ENCODE assay signal across 7 mouse cellular contexts in genomic region chr8:41573027-41573885, GRCm38 (mm10).
DNase-seq lines count a peak whose midpoint lies in the region; ATAC-seq and TF ChIP-seq lines count a peak whose summit lies in the region.

No protein-coding gene starts in this region.

- no peaks in the 10 kb centered on the region for H3K36me3 ChIP-seq in forebrain, embryonic 12.5 days (replicated peaks)
- no peaks in the 10 kb centered on the region for H3K36me3 ChIP-seq in hindbrain, postnatal 0 days (ENCODE audit: insufficient read depth, low read length)
- no peaks in the 10 kb centered on the region for H3K36me3 ChIP-seq in midbrain, embryonic 10.5 days
- no peaks in the 10 kb centered on the region for H3K36me3 ChIP-seq in splenic B cell, adult 2 months (ENCODE audit: control insufficient read depth, insufficient read depth, low read length, poor library complexity, severe bottlenecking)

- H3K4me3 ChIP-seq in forebrain, embryonic 12.5 days (replicated peaks) = no peak overlapping the region
- no peak overlapping the region for H3K4me3 ChIP-seq in hindbrain, postnatal 0 days (ENCODE audit: low read length)
- H3K4me3 ChIP-seq in midbrain, embryonic 10.5 days = no peak overlapping the region

- no peaks in the 10 kb centered on the region for H3K27me3 ChIP-seq in forebrain, embryonic 12.5 days
- no peaks in the 10 kb centered on the region for H3K27me3 ChIP-seq in hindbrain, postnatal 0 days (ENCODE audit: insufficient read depth, low read length)
- no peaks in the 10 kb centered on the region for H3K27me3 ChIP-seq in midbrain, embryonic 10.5 days (ENCODE audit: low read depth, poor library complexity, severe bottlenecking)
- no peaks in the 10 kb centered on the region for H3K27me3 ChIP-seq in splenic B cell, adult 2 months (ENCODE audit: control insufficient read depth, insufficient read depth, low read length, poor library complexity, severe bottlenecking)

- peak; percentile 57 for DNase-seq in WW6 (ENCODE audit: low read depth, low spot score)
- DNase-seq in c-Kit-positive CD71-positive TER-119-negative erythroid progenitor cells, embryonic 14.5 days (ENCODE audit: low read depth) = peak; percentile 5
- peak; percentile 93 for DNase-seq in hindbrain, postnatal 0 days (ENCODE audit: low spot score)
- peak; percentile 64 for DNase-seq in left cerebral cortex, adult 11 months (ENCODE audit: low spot score)
- peak; percentile 80 for DNase-seq in midbrain, embryonic 10.5 days (ENCODE audit: low spot score)
- DNase-seq in splenic B cell, adult 2 months (ENCODE audit: low read depth, low spot score) = peak; percentile 3

- ATAC-seq in forebrain, embryonic 12.5 days (ENCODE audit: low FRiP score) = peak; percentile 84
- peak; percentile 75 for ATAC-seq in hindbrain, postnatal 0 days

- peak; percentile 92 for TF ChIP-seq CTCF in hindbrain, postnatal 0 days (IDR thresholded peaks at IDR 0.05; ENCODE audit: low read depth)

- H3K4me1 ChIP-seq in forebrain, embryonic 12.5 days = peaks cover 11% of the 10 kb centered on the region; the same call in 1 of the 2 replicates
- H3K4me1 ChIP-seq in hindbrain, postnatal 0 days (ENCODE audit: insufficient read depth, low read length) = no peaks in the 10 kb centered on the region
- peaks cover 14% of the 10 kb centered on the region; the same call in 1 of the 2 replicates for H3K4me1 ChIP-seq in midbrain, embryonic 10.5 days

- H3K27ac ChIP-seq in forebrain, embryonic 12.5 days = no peak overlapping the region
- no peak overlapping the region for H3K27ac ChIP-seq in hindbrain, postnatal 0 days
- H3K27ac ChIP-seq in midbrain, embryonic 10.5 days (replicated peaks) = 0 out of 2 replicates have a peak overlapping the region, but pooled peaks have one; percentile 23

- no peaks in the 10 kb centered on the region for H3K9me3 ChIP-seq in forebrain, embryonic 12.5 days
- no peaks in the 10 kb centered on the region for H3K9me3 ChIP-seq in hindbrain, postnatal 0 days (ENCODE audit: low read length)
- no peaks in the 10 kb centered on the region for H3K9me3 ChIP-seq in midbrain, embryonic 10.5 days (replicated peaks)

- no peak overlapping the region for H3K9ac ChIP-seq in forebrain, embryonic 12.5 days
- H3K9ac ChIP-seq in hindbrain, postnatal 0 days (replicated peaks; ENCODE audit: low read length) = no peak overlapping the region

- 33% methylated on average over 10 of the region's 10 CpGs for WGBS in forebrain, embryonic 12.5 days
- 26% methylated on average over 10 of the region's 10 CpGs for WGBS in hindbrain, postnatal 0 days
- 51% methylated on average over 10 of the region's 10 CpGs for WGBS in midbrain, embryonic 10.5 days

- no peak overlapping the region for H3K4me2 ChIP-seq in forebrain, embryonic 12.5 days
- H3K4me2 ChIP-seq in hindbrain, postnatal 0 days (ENCODE audit: low read depth, low read length) = no peak overlapping the region

Comparison
In these comparisons a context has a peak if more than half of its experiments do, and no peak if none do; other contexts are left out.
1. DNase-seq: peak in every context shown above with its lines; median percentile 93 in hindbrain, postnatal 0 days; 80 in midbrain, embryonic 10.5 days; 64 in left cerebral cortex, adult 11 months; 57 in WW6; 5 in c-Kit-positive CD71-positive TER-119-negative erythroid progenitor cells, embryonic 14.5 days; 3 in splenic B cell, adult 2 months.